Mouse (Mus musculus) yolk sac, embryonic 10.5 days (tissue): Measurements from ENCODE around the gene Gab1.

ENCODE experiments used
- DNase-seq: peaks from one replicate; pipeline ENCODE4 v3.0.0-alpha.2; 2017; ENCODE audit warnings: low spot score

The Gab1 gene

GRCm38 (mm10) chr8:80739155-80739924 lies 141.0 kb downstream of the Gab1 start, which contains the start of gene Smarca5:
Gene Smarca5, minus strand, starts transcription at chr8:80739497.
- peak; percentile 88 for DNase-seq

GRCm38 (mm10) chr8:80738388-80739154 lies 141.7 kb downstream of the Gab1 start:
- DNase-seq = peak; percentile 59

GRCm38 (mm10) chr8:80738046-80738387 lies 142.3 kb downstream of the Gab1 start:
- DNase-seq = no peak

- DNase-seq = no peak
Measured at GRCm38 (mm10) chr8:80732326-80732725, 148.0 kb downstream of the Gab1 start.

GRCm38 (mm10) chr8:80714461-80714860 lies 165.9 kb downstream of the Gab1 start:
- no peak for DNase-seq
